Mouse (Mus musculus) stomach, embryonic 16.5 days (tissue): Measurements from ENCODE around the gene Mon2. TPM values are rescaled to one million over a fixed set of nuclear protein-coding genes. Genes with fewer than 3 reads are reported as not detected.

Experiments used
- ATAC-seq: fragments of 200-750 bp; cut with Nextera tagmentation; 2 replicates; pipeline ENCODE4 v1.8.0; 2017; ENCODE audit warnings: moderate number of reproducible peaks, moderate TSS enrichment; ENCODE audit not compliant: insufficient read depth, low FRiP score
- H3K27ac ChIP-seq: fragments of 300-500 bp; sonication (generic); 2 replicates; pipeline ENCODE4 v1.5.1; 2014; ENCODE audit warnings: low read length
- H3K27me3 ChIP-seq: fragments of 300-500 bp; sonication (generic); 2 replicates; pipeline ENCODE4 v1.6.1; 2014; ENCODE audit warnings: low read length, control low read depth, mixed read lengths; ENCODE audit not compliant: control insufficient read depth, insufficient read depth
- H3K36me3 ChIP-seq: fragments of 300-500 bp; sonication (generic); 2 replicates; pipeline ENCODE4 v1.6.1; 2014; ENCODE audit warnings: low read length; ENCODE audit not compliant: control insufficient read depth, insufficient read depth
- H3K4me1 ChIP-seq: fragments of 300-500 bp; sonication (generic); 2 replicates; pipeline ENCODE4 v1.6.1; 2014; ENCODE audit warnings: low read length, control low read depth, mixed read lengths; ENCODE audit not compliant: control insufficient read depth, insufficient read depth
- H3K4me2 ChIP-seq: fragments of 300-500 bp; sonication (generic); 2 replicates; pipeline ENCODE4 v1.6.1; 2014; ENCODE audit warnings: low read depth, low read length, mixed read lengths
- H3K4me3 ChIP-seq: fragments of 300-500 bp; sonication (generic); replicated peaks from 2 replicates; pipeline ENCODE4 v1.5.1; 2014; ENCODE audit warnings: mild to moderate bottlenecking, low read length
- H3K9ac ChIP-seq: fragments of 300-500 bp; sonication (generic); 2 replicates; pipeline ENCODE4 v1.6.1; 2014; ENCODE audit warnings: low read length
- H3K9me3 ChIP-seq: fragments of 300-500 bp; sonication (generic); replicated peaks from 2 replicates; pipeline ENCODE4 v1.6.1; 2016; ENCODE audit warnings: low read length, control low read depth; ENCODE audit not compliant: control insufficient read depth
- WGBS: fragments of 180-500 bp; shearing (Covaris S2); extraction: QIAGEN DNeasy Blood & Tissue Kit; methylation state at CpG from one replicate; pipeline ENCODE4 v1.1.7; 2014; 5-methylcytosine and 5-hydroxymethylcytosine counted together
- microRNA counts: library from miRNA; unstranded; fragments of <30 nt; microRNA quantifications from one replicate; lab custom pipeline; 2016
- microRNA-seq: library from miRNA; unstranded; fragments of <30 nt; microRNA quantifications from one replicate; pipeline ENCODE4, GENCODE M21; 2016
- polyA plus RNA-seq: library from polyadenylated mRNA; unstranded; fragments of >200 nt; fragmentation: Nextera tagmentation; extraction: Ambion mirVana; gene quantifications from 2 replicates; pipeline ENCODE4 v1.2.1, GENCODE M21; 2015

Gene Mon2
- polyA plus RNA-seq, 1 experiment from 2014 or later = 15.4 TPM

GRCm38 (mm10) chr10:122958699-122959098 lies 117.6 kb downstream of the Mon2 start:
- WGBS = 87% methylated on average over 5 of the region's 5 CpGs
- H3K4me1 ChIP-seq = peaks cover 10% of the 10 kb centered on the region

GRCm38 (mm10) chr10:122957918-122958317 lies 118.4 kb downstream of the Mon2 start:
- no peaks in the 10 kb centered on the region for H3K36me3 ChIP-seq
- peaks cover 2% of the 10 kb centered on the region; the same call in 1 of the 2 replicates for H3K27me3 ChIP-seq
- H3K27ac ChIP-seq = no peak overlapping the region
- no peak overlapping the region for H3K9ac ChIP-seq
- no peaks in the 10 kb centered on the region for H3K9me3 ChIP-seq
- no peak for ATAC-seq
- 81% methylated on average over 2 of the region's 2 CpGs for WGBS
- H3K4me1 ChIP-seq = peaks cover 8% of the 10 kb centered on the region
- no peak overlapping the region for H3K4me3 ChIP-seq
- H3K4me2 ChIP-seq = no peak overlapping the region

More at GRCm38 (mm10) chr10:122958699-122959098, 117.6 kb downstream of the Mon2 start:
- ATAC-seq = no peak
- H3K36me3 ChIP-seq = no peaks in the 10 kb centered on the region
- H3K27me3 ChIP-seq = peaks cover 2% of the 10 kb centered on the region; the same call in 1 of the 2 replicates
- no peaks in the 10 kb centered on the region for H3K9me3 ChIP-seq
- H3K27ac ChIP-seq = no peak overlapping the region
- H3K4me3 ChIP-seq = no peak overlapping the region
- H3K9ac ChIP-seq = no peak overlapping the region
- H3K4me2 ChIP-seq = no peak overlapping the region

- Histone ChIP-seq H3K36me3 (no peaks in the 10 kb centered on the region), H3K27ac (no peak overlapping the region), H3K4me1 (no peaks in the 10 kb centered on the region), H3K27me3 (no peaks in the 10 kb centered on the region), H3K4me2 (no peak overlapping the region), H3K4me3 (no peak overlapping the region), H3K9ac (no peak overlapping the region), H3K9me3 (no peaks in the 10 kb centered on the region)
- WGBS = 82% methylated on average over 9 of the region's 9 CpGs
- no peak for ATAC-seq
Measured at GRCm38 (mm10) chr10:122953576-122953975, 122.7 kb downstream of the Mon2 start.

GRCm38 (mm10) chr10:122950966-122951365 lies 125.3 kb downstream of the Mon2 start:
- no peaks in the 10 kb centered on the region for H3K27me3 ChIP-seq
- no peak for ATAC-seq
- no peak overlapping the region for H3K9ac ChIP-seq
- no peaks in the 10 kb centered on the region for H3K9me3 ChIP-seq
- no peak overlapping the region for H3K4me3 ChIP-seq
- H3K27ac ChIP-seq = no peak overlapping the region
- 69% methylated on average over 6 of the region's 6 CpGs for WGBS
- no peaks in the 10 kb centered on the region for H3K36me3 ChIP-seq
- no peaks in the 10 kb centered on the region for H3K4me1 ChIP-seq
- H3K4me2 ChIP-seq = no peak overlapping the region

GRCm38 (mm10) chr10:122944888-122945287 lies 131.4 kb downstream of the Mon2 start:
- Histone ChIP-seq H3K4me1 (no peaks in the 10 kb centered on the region), H3K27ac (no peak overlapping the region), H3K36me3 (no peaks in the 10 kb centered on the region), H3K9ac (no peak overlapping the region), H3K4me3 (no peak overlapping the region), H3K4me2 (no peak overlapping the region), H3K9me3 (no peaks in the 10 kb centered on the region), H3K27me3 (no peaks in the 10 kb centered on the region)
- no peak for ATAC-seq
- WGBS = 75% methylated on average over 5 of the region's 5 CpGs

- 41% methylated on average over 6 of the region's 6 CpGs for WGBS
Measured at GRCm38 (mm10) chr10:122943824-122944223, 132.5 kb downstream of the Mon2 start.

GRCm38 (mm10) chr10:122942771-122943170 lies 133.5 kb downstream of the Mon2 start:
- no peak overlapping the region for H3K9ac ChIP-seq
- H3K27ac ChIP-seq = no peak overlapping the region
- no peak for ATAC-seq
- H3K4me3 ChIP-seq = no peak overlapping the region
- H3K9me3 ChIP-seq = no peaks in the 10 kb centered on the region
- H3K4me1 ChIP-seq = no peaks in the 10 kb centered on the region
- no peak overlapping the region for H3K4me2 ChIP-seq
- H3K27me3 ChIP-seq = no peaks in the 10 kb centered on the region
- WGBS = 70% methylated on average over 7 of the region's 7 CpGs
- H3K36me3 ChIP-seq = no peaks in the 10 kb centered on the region

More at GRCm38 (mm10) chr10:122943824-122944223, 132.5 kb downstream of the Mon2 start:
- Histone ChIP-seq H3K4me1 (no peaks in the 10 kb centered on the region), H3K9ac (no peak overlapping the region), H3K36me3 (no peaks in the 10 kb centered on the region), H3K4me3 (no peak overlapping the region), H3K27me3 (no peaks in the 10 kb centered on the region), H3K27ac (no peak overlapping the region), H3K9me3 (no peaks in the 10 kb centered on the region), H3K4me2 (no peak overlapping the region)
- ATAC-seq = no peak

MicroRNA genes within 50 kb of the gene (microRNA counts, 519-probe panel; counts per million panel counts)
- 4,644 counts per million, percentile 98 among the panel's probes with 10 or more counts for microRNA mmu-let-7i (lab: Ali Mortazavi, UCI)

Small RNAs within 50 kb of the gene (microRNA-seq; reads per million reads assigned to microRNA genes)
- gene Mirlet7i = 66,064 reads per million, percentile 100 among the genes with 10 or more reads in this experiment

Other genes with a start within 250 kb of the Mon2 start
- 75.1 and 77.3 TPM in 2 replicates for gene Usp15, start 120.5 kb upstream of the Mon2 start, polyA plus RNA-seq
- gene Fam19a2, start 187.5 kb upstream of the Mon2 start, polyA plus RNA-seq = 3.1 and 3.5 TPM in 2 replicates